Mouse (Mus musculus): ENCODE results near the gene Pmm1. TPM values are rescaled to one million over a fixed set of nuclear protein-coding genes. Genes with fewer than 3 reads are reported as not detected.
"Not testable (repeated sequence)": the region's sequence is repeated elsewhere in the genome, so short reads cannot be mapped to it uniquely, and the experiment has no call there.

Pmm1 gene
- polyA plus RNA-seq, 1 experiment from 2014 or later: 96.6 TPM

DNA sequence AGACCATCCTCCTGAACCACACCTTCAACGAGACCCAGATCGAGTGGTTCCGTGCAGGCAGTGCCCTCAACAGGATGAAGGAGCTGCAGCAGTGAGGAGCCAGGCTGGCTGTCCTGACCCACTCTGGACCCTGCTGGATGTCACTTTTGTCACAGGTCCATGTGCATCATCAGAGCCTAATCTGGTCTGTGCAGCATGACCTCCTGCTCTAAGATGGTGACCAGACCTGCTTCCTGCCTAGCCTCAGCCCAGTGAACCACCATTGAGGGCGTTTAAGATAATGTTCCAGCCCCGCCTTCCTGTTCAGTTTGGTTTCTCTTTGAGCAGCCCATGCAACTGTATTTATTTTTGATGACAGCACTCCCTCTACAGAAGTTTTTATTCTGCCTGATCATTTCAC, 46.1 kb downstream of the Pmm1 start:
- 80% methylated on average over 5 of the region's 5 CpGs for WGBS
- Histone ChIP-seq H3K9me3 (ENCODE audit: control insufficient read depth, low read length) (no peaks in the 10 kb centered on the region), H3K27me3 (ENCODE audit: control insufficient read depth, insufficient read depth, low read length) (no peaks in the 10 kb centered on the region), H3K4me1 (ENCODE audit: control insufficient read depth, insufficient read depth, low read length) (no peaks in the 10 kb centered on the region), H3K36me3 (ENCODE audit: control insufficient read depth, insufficient read depth, low read length) (peaks cover 57% of the 10 kb centered on the region), H3K4me2 (ENCODE audit: low read depth, low read length) (no peak overlapping the region), H3K27ac (ENCODE audit: low read depth, low read length) (no peak overlapping the region), H3K4me3 (ENCODE audit: low read depth, low read length) (no peak overlapping the region), H3K9ac (replicated peaks; ENCODE audit: low read depth, low read length) (no peak overlapping the region)
- no peak for ATAC-seq (ENCODE audit: low read depth)

DNA sequence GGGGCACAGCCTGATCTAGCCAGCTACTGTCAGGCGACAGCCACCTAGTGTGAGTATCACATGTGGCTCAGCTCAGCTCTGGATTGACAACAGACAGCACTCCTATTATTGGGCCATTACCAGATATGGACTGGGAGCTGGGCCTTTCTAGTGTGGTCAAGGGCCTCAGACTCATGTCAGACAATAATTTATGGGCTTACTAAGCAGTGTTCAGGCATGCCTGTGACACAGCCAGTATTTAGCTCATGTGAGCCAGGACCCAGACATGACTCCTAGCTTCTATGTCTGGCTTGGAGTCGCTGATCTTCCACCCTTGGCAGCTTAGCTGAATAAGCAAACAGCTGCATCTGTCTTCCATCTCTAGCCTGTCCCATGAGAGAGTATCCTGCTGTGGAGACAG, 48.2 kb downstream of the Pmm1 start:
- Histone ChIP-seq H3K4me2 (ENCODE audit: low read depth, low read length) (no peak overlapping the region), H3K27ac (ENCODE audit: low read depth, low read length) (no peak overlapping the region), H3K9ac (replicated peaks; ENCODE audit: low read depth, low read length) (no peak overlapping the region), H3K27me3 (ENCODE audit: control insufficient read depth, insufficient read depth, low read length) (no peaks in the 10 kb centered on the region), H3K9me3 (ENCODE audit: control insufficient read depth, low read length) (no peaks in the 10 kb centered on the region), H3K4me3 (ENCODE audit: low read depth, low read length) (no peak overlapping the region), H3K4me1 (ENCODE audit: control insufficient read depth, insufficient read depth, low read length) (no peaks in the 10 kb centered on the region), H3K36me3 (ENCODE audit: control insufficient read depth, insufficient read depth, low read length) (peaks cover 71% of the 10 kb centered on the region)
- 77% methylated on average over 2 of the region's 2 CpGs for WGBS
- ATAC-seq (ENCODE audit: low read depth): no peak

DNA sequence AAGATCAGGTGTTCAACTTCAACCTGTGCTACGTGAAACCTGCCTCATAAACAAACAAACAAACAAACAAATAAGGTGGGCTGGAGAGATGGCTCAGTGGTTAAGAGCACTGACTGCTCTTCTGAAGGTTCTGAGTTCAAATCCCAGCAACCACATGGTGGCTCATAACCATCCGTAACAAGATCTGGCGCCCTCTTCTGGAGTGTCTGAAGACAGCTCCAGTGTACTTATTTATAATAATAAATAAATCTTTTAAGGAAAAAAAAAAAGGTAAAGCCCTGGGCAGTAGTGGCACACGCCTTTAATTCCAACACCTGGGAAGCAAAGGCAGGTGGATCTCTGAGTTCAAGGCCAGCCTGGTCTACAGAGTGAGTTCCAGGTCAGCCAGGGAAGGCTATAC, 52.0 kb downstream of the Pmm1 start:
- whole genome bisulfite sequencing: 95% methylated on average over 4 of the region's 4 CpGs
- ATAC-seq (ENCODE audit: low read depth): not testable (repeated sequence)

DNA sequence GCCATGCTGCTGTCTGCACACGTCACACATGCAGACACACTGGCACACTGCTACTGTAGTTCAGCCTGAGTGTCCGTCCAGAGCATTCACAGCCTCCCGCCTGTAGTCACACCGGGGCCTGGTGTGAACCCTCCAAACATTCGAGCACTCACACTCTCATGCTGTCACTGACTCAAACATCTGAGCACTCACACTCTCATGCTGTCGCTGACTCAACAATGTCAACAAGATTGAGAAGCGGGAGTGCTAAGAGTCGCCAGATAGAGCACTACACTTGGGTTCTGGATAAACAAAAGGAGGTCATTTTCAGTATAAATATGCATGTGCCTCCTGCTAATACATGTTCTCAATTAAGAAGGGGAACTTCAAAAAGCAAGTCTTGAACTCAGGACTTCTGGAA, 52.8 kb downstream of the Pmm1 start:
- 94% methylated on average over 8 of the region's 8 CpGs for WGBS
- Histone ChIP-seq H3K9me3 (ENCODE audit: control insufficient read depth, low read length) (no peaks in the 10 kb centered on the region), H3K9ac (replicated peaks; ENCODE audit: low read depth, low read length) (no peak overlapping the region), H3K4me1 (ENCODE audit: control insufficient read depth, insufficient read depth, low read length) (no peaks in the 10 kb centered on the region), H3K27ac (ENCODE audit: low read depth, low read length) (no peak overlapping the region), H3K27me3 (ENCODE audit: control insufficient read depth, insufficient read depth, low read length) (no peaks in the 10 kb centered on the region), H3K4me2 (ENCODE audit: low read depth, low read length) (no peak overlapping the region), H3K36me3 (ENCODE audit: control insufficient read depth, insufficient read depth, low read length) (peaks cover 68% of the 10 kb centered on the region), H3K4me3 (ENCODE audit: low read depth, low read length) (no peak overlapping the region)
- no peak for ATAC-seq (ENCODE audit: low read depth)

More for the DNA sequence above, 52.0 kb downstream of the Pmm1 start:
- not testable (repeated sequence) for H3K27ac ChIP-seq (ENCODE audit: low read depth, low read length); H3K4me3 ChIP-seq (ENCODE audit: low read depth, low read length); H3K9ac ChIP-seq (replicated peaks; ENCODE audit: low read depth, low read length); H3K9me3 ChIP-seq (ENCODE audit: control insufficient read depth, low read length); H3K27me3 ChIP-seq (ENCODE audit: control insufficient read depth, insufficient read depth, low read length); H3K4me2 ChIP-seq (ENCODE audit: low read depth, low read length); H3K4me1 ChIP-seq (ENCODE audit: control insufficient read depth, insufficient read depth, low read length)
- H3K36me3 ChIP-seq (ENCODE audit: control insufficient read depth, insufficient read depth, low read length): peaks cover 71% of the 10 kb centered on the region

DNA sequence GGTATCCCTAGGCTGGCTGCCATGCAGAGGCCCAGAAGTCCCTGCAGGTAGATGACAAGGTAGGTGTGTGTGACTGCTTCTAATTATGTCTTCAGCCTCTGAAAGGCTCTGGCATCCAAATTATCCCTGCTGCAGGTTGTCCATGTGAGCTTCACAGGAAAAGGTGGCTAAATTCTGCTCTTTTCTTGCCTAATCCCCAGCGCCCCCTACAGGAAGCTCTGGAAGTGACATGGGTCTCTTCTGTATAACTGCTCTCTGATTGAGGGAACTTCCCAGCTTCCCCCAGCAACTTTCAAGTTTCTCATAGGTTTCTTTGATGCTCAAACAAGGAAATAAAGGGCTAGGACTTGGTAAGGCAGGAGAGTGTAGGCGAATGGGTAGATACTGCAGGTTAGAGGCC, 55.8 kb downstream of the Pmm1 start:
- Histone ChIP-seq H3K27me3 (ENCODE audit: control insufficient read depth, insufficient read depth, low read length) (no peaks in the 10 kb centered on the region), H3K9ac (replicated peaks; ENCODE audit: low read depth, low read length) (no peak overlapping the region), H3K36me3 (ENCODE audit: control insufficient read depth, insufficient read depth, low read length) (peaks cover 54% of the 10 kb centered on the region), H3K4me3 (ENCODE audit: low read depth, low read length) (no peak overlapping the region), H3K4me2 (ENCODE audit: low read depth, low read length) (no peak overlapping the region), H3K9me3 (ENCODE audit: control insufficient read depth, low read length) (no peaks in the 10 kb centered on the region), H3K27ac (ENCODE audit: low read depth, low read length) (no peak overlapping the region), H3K4me1 (ENCODE audit: control insufficient read depth, insufficient read depth, low read length) (no peaks in the 10 kb centered on the region)
- WGBS: 35% methylated on average over 2 of the region's 2 CpGs
- no peak for ATAC-seq (ENCODE audit: low read depth)

Other genes starting within 250 kb of the Pmm1 start
- gene Zc3h7b, start 215.9 kb downstream of the Pmm1 start, polyA plus RNA-seq (2014; fragmentation: Nextera tagmentation; extraction: Ambion mirVana): 49.6 and 72.6 TPM in 2 replicates
- gene Rangap1, start 215.4 kb downstream of the Pmm1 start, polyA plus RNA-seq (2014; fragmentation: Nextera tagmentation; extraction: Ambion mirVana): 105 and 117 TPM in 2 replicates
- gene Tef, start 158.5 kb downstream of the Pmm1 start, polyA plus RNA-seq (2014; fragmentation: Nextera tagmentation; extraction: Ambion mirVana): 17.9 and 19.3 TPM in 2 replicates
- gene Tob2, start 102.1 kb downstream of the Pmm1 start, polyA plus RNA-seq (2014; fragmentation: Nextera tagmentation; extraction: Ambion mirVana): 12.4 and 13.4 TPM in 2 replicates
- 129 and 138 TPM in 2 replicates for gene Phf5a, start 89.0 kb downstream of the Pmm1 start, polyA plus RNA-seq (2014; fragmentation: Nextera tagmentation; extraction: Ambion mirVana)
- gene Aco2, start 88.6 kb downstream of the Pmm1 start, polyA plus RNA-seq (2014; fragmentation: Nextera tagmentation; extraction: Ambion mirVana): 278 and 281 TPM in 2 replicates
- gene Polr3h, start 34.7 kb downstream of the Pmm1 start, polyA plus RNA-seq (2014; fragmentation: Nextera tagmentation; extraction: Ambion mirVana): 88.1 and 98.4 TPM in 2 replicates
- 170 and 208 TPM in 2 replicates for gene Csdc2, start 24.2 kb downstream of the Pmm1 start, polyA plus RNA-seq (2014; fragmentation: Nextera tagmentation; extraction: Ambion mirVana)
- gene 1700029P11Rik, start 19.6 kb upstream of the Pmm1 start, polyA plus RNA-seq (2014; fragmentation: Nextera tagmentation; extraction: Ambion mirVana): not detected in 2 replicates
- 42.1 and 48.6 TPM in 2 replicates for gene Xrcc6, start 26.9 kb upstream of the Pmm1 start, polyA plus RNA-seq (2014; fragmentation: Nextera tagmentation; extraction: Ambion mirVana)
- gene Desi1, start 72.9 kb upstream of the Pmm1 start, polyA plus RNA-seq (2014; fragmentation: Nextera tagmentation; extraction: Ambion mirVana): 58.3 and 58.7 TPM in 2 replicates
- 231 and 251 TPM in 2 replicates for gene Snu13, start 86.7 kb upstream of the Pmm1 start, polyA plus RNA-seq (2014; fragmentation: Nextera tagmentation; extraction: Ambion mirVana)
- gene 4930407I10Rik, start 98.2 kb upstream of the Pmm1 start, polyA plus RNA-seq (2014; fragmentation: Nextera tagmentation; extraction: Ambion mirVana): not detected in 2 replicates
- not detected in 2 replicates for gene Mei1, start 109.1 kb upstream of the Pmm1 start, polyA plus RNA-seq (2014; fragmentation: Nextera tagmentation; extraction: Ambion mirVana)
- 12.7 and 12.8 TPM in 2 replicates for gene Ccdc134, start 167.0 kb upstream of the Pmm1 start, polyA plus RNA-seq (2014; fragmentation: Nextera tagmentation; extraction: Ambion mirVana)
- gene Srebf2, start 186.3 kb upstream of the Pmm1 start, polyA plus RNA-seq (2014; fragmentation: Nextera tagmentation; extraction: Ambion mirVana): 141 and 164 TPM in 2 replicates

All from neural tube, embryonic 14.5 days (tissue).